Comparison of ENCODE assay signal across 12 mouse cellular contexts in genomic region chrX:140572702-140573338, GRCm38 (mm10). TPM values are rescaled to one million over a fixed set of nuclear protein-coding genes. Genes with fewer than 3 reads are reported as not detected.
DNase-seq lines count a peak whose midpoint lies in the region; ATAC-seq and TF ChIP-seq lines count a peak whose summit lies in the region.
"Had no signal": no experiment of that assay in that cellular context is flagged by ENCODE, and none has a peak within 500 bp of the region (broad histone marks: within the 10 kb centered on the region; RNA-seq: fewer than 3 reads in every experiment).

No protein-coding gene starts in this region.

- peaks cover 15% of the 10 kb centered on the region for H3K4me1 ChIP-seq in heart, embryonic 12.5 days (replicated peaks)
- H3K4me1 ChIP-seq in limb, embryonic 12.5 days (replicated peaks), result no peaks in the 10 kb centered on the region; the same call in 1 of the 2 replicates
- H3K4me1 ChIP-seq in limb, embryonic 10.5 days, result 0 out of 2 replicates have a peak, but pooled peaks cover 5% of the 10 kb centered on the region
- H3K4me1 ChIP-seq in embryonic fibroblast, embryonic 13.5 days (ENCODE audit: control insufficient read depth, insufficient read depth, low read length), result no peaks in the 10 kb centered on the region; the same call in 1 of the 2 replicates
- H3K4me1 ChIP-seq: heart, embryonic 10.5 days had no signal

- no peaks in the 10 kb centered on the region for H3K9me3 ChIP-seq in heart, embryonic 12.5 days (replicated peaks)
- H3K9me3 ChIP-seq in limb, embryonic 12.5 days, result no peaks in the 10 kb centered on the region
- no peaks in the 10 kb centered on the region for H3K9me3 ChIP-seq in limb, embryonic 10.5 days (replicated peaks)
- H3K9me3 ChIP-seq: heart, embryonic 10.5 days had no signal

- no peak overlapping the region for H3K4me3 ChIP-seq in heart, embryonic 12.5 days
- no peak overlapping the region for H3K4me3 ChIP-seq in limb, embryonic 12.5 days (replicated peaks)
- H3K4me3 ChIP-seq in limb, embryonic 10.5 days, result no peak overlapping the region
- no peak overlapping the region for H3K4me3 ChIP-seq in embryonic fibroblast, embryonic 13.5 days (ENCODE audit: insufficient read depth, low read length)
- H3K4me3 ChIP-seq: heart, embryonic 10.5 days had no signal

- no peak overlapping the region for H3K4me2 ChIP-seq in heart, embryonic 12.5 days
- H3K4me2 ChIP-seq in limb, embryonic 12.5 days, result no peak overlapping the region
- H3K4me2 ChIP-seq: lung, embryonic 14.5 days had no signal

- no peak for TF ChIP-seq POLR2A in embryonic fibroblast, embryonic 13.5 days (IDR thresholded peaks at IDR 0.05; ENCODE audit: low read depth, low read length)

- no peak overlapping the region for H3K27ac ChIP-seq in heart, embryonic 12.5 days (ENCODE audit: poor library complexity, severe bottlenecking)
- peak overlapping the region; percentile 12; the same call in 1 of the 2 replicates for H3K27ac ChIP-seq in limb, embryonic 12.5 days
- no peak overlapping the region for H3K27ac ChIP-seq in limb, embryonic 10.5 days
- peak overlapping the region; percentile 47; the same call in 1 of the 2 replicates for H3K27ac ChIP-seq in embryonic fibroblast, embryonic 13.5 days (ENCODE audit: insufficient read depth, low read length)
- H3K27ac ChIP-seq: heart, embryonic 10.5 days had no signal

- H3K36me3 ChIP-seq in heart, embryonic 12.5 days, result no peaks in the 10 kb centered on the region
- no peaks in the 10 kb centered on the region for H3K36me3 ChIP-seq in limb, embryonic 12.5 days
- H3K36me3 ChIP-seq in limb, embryonic 10.5 days, result no peaks in the 10 kb centered on the region
- H3K36me3 ChIP-seq: heart, embryonic 10.5 days had no signal

- H3K27me3 ChIP-seq in heart, embryonic 12.5 days (replicated peaks), result peaks cover 19% of the 10 kb centered on the region; the same call in 1 of the 2 replicates
- peaks cover 65% of the 10 kb centered on the region for H3K27me3 ChIP-seq in limb, embryonic 12.5 days
- peaks cover 99% of the 10 kb centered on the region for H3K27me3 ChIP-seq in limb, embryonic 10.5 days (ENCODE audit: low read depth, poor library complexity, severe bottlenecking)

- 64% methylated on average over 2 of the region's 2 CpGs for WGBS in heart, embryonic 12.5 days
- WGBS in limb, embryonic 12.5 days, result 34% methylated on average over 2 of the region's 2 CpGs
- WGBS in limb, embryonic 10.5 days, result 47% methylated on average over 2 of the region's 2 CpGs

- no peak for ATAC-seq in heart, embryonic 12.5 days (ENCODE audit: insufficient number of reproducible peaks, low FRiP score)
- no peak for ATAC-seq in limb, embryonic 12.5 days (ENCODE audit: insufficient number of reproducible peaks, insufficient read depth, low FRiP score, low TSS enrichment, low read depth)
- ATAC-seq: CD4-positive, CD25-positive, alpha-beta regulatory T cell, adult 4 months; inflammation-experienced regulatory T-cells, adult 6 months had no signal

- no peak overlapping the region for H3K9ac ChIP-seq in heart, embryonic 12.5 days
- no peak overlapping the region for H3K9ac ChIP-seq in limb, embryonic 12.5 days (replicated peaks)
- H3K9ac ChIP-seq: lung, embryonic 14.5 days had no signal

- peak; percentile 90 for DNase-seq in heart, adult 11 months
- DNase-seq in limb, embryonic 10.5 days (ENCODE audit: low spot score), result no peak
- no peak for DNase-seq in cerebellum, adult 8-10 months
- no peak for DNase-seq in thymus, postnatal 14 days
- DNase-seq: cerebellum, adult 9-10 months; lung, embryonic 14.5 days had no signal

- no peak for TF ChIP-seq CTCF in embryonic fibroblast, embryonic 13.5 days (IDR thresholded peaks at IDR 0.05; ENCODE audit: borderline replicate concordance, insufficient read depth, low read length)

RNA-seq across cellular contexts. Expression of gene Tsc22d3, which starts 27.6 kb away (rescaled TPM):
- 198 and 207 TPM in 2 replicates for polyA plus RNA-seq in heart, embryonic 12.5 days (2016; fragmentation: Nextera tagmentation; extraction: Ambion mirVana)
- 115 and 117 TPM in 2 replicates for polyA plus RNA-seq in limb, embryonic 12.5 days (2016; fragmentation: Nextera tagmentation; extraction: Ambion mirVana)
- polyA plus RNA-seq in limb, embryonic 10.5 days (2016; fragmentation: Nextera tagmentation; extraction: Ambion mirVana), result 90.3 and 109 TPM in 2 replicates
- 30.8 and 40.7 TPM in 2 replicates for polyA plus RNA-seq in embryonic fibroblast, embryonic 13.5 days (2011; ENCODE audit: insufficient read length, low read depth, missing spikeins)

Comparison
In these comparisons a context has a peak if more than half of its experiments do, and no peak if none do; other contexts are left out.
1. H3K27ac ChIP-seq: peak in limb, embryonic 12.5 days (single experiment) and embryonic fibroblast, embryonic 13.5 days (single experiment); none in heart, embryonic 12.5 days (single experiment) and limb, embryonic 10.5 days (single experiment).